Mouse (Mus musculus) CH12.LX (cell line): ENCODE measurements at regions not wholly inside any gene's neighbourhood (a gene's known extent, or its start where the extent isn't known, plus 50 kb on each side); places are given as distances from the start of the nearest gene placed in this dataset.

Experiments
- DNase-seq: peaks from one replicate; pipeline ENCODE4 v3.0.0-alpha.2; 2013; ENCODE audit errors: extremely low read depth
- H3K27ac ChIP-seq: 2 replicates; pipeline ENCODE4 v1.5.1; 2012; ENCODE audit warnings: low read depth, mild to moderate bottlenecking, control low read depth, moderate library complexity; ENCODE audit not compliant: insufficient read depth
- H3K27me3 ChIP-seq: replicated peaks from 2 replicates; pipeline ENCODE3; 2012; ENCODE audit warnings: inconsistent platforms
- H3K36me3 ChIP-seq, 2 experiments: replicated peaks in 1 of 2; 2 replicates each; pipeline versions ENCODE3 to v1.6.1; 2012; ENCODE audit warnings: inconsistent platforms in 1 of 2, low read length in 1 of 2, mild to moderate bottlenecking in 1 of 2, mixed read lengths in 1 of 2, moderate library complexity in 1 of 2; ENCODE audit not compliant: control insufficient read depth in 1 of 2, insufficient read depth in 1 of 2
- H3K4me1 ChIP-seq, 2 experiments: 2 replicates each; pipeline ENCODE4 v1.6.1; 2012; ENCODE audit warnings: inconsistent platforms in 1 of 2, moderate library complexity in 1 of 2; ENCODE audit not compliant: insufficient read depth in 2 of 2, control insufficient read depth in 1 of 2
- H3K4me2 ChIP-seq: 2 replicates; pipeline ENCODE4 v1.6.1; 2012; ENCODE audit warnings: low read depth, mild to moderate bottlenecking, control low read depth; ENCODE audit not compliant: poor library complexity, insufficient read depth, severe bottlenecking
- H3K4me3 ChIP-seq, 3 experiments: fragments of 150-350 bp in 1 of 3; sonication (generic) in 1 of 3; replicated peaks in 1 of 3; 2 replicates each; pipeline versions ENCODE3 to v1.5.1; 2011 to 2012; ENCODE audit warnings: low read depth in 2 of 3, low read length in 2 of 3, mild to moderate bottlenecking in 2 of 3, moderate library complexity in 2 of 3, control low read depth in 1 of 3, improper control_type of control experiment in 1 of 3, inconsistent platforms in 1 of 3, mixed read lengths in 1 of 3; ENCODE audit not compliant: poor library complexity in 1 of 3
- H3K79me2 ChIP-seq: replicated peaks from 2 replicates; pipeline ENCODE4 v1.6.1; 2012; ENCODE audit warnings: mild to moderate bottlenecking, moderate library complexity; ENCODE audit not compliant: control insufficient read depth, poor library complexity, insufficient read depth, severe bottlenecking; ENCODE audit errors: extremely low read depth
- H3K9ac ChIP-seq: 2 replicates; pipeline ENCODE4 v1.6.1; 2012; ENCODE audit warnings: low read depth, mild to moderate bottlenecking, control low read depth, moderate library complexity; ENCODE audit not compliant: insufficient read depth
- H3K9me3 ChIP-seq: replicated peaks from 2 replicates; pipeline ENCODE3; 2012; ENCODE audit warnings: low read length, inconsistent platforms, mixed read lengths
- BHLHE40 ChIP-seq: IDR thresholded peaks from 2 replicates; pipeline ENCODE4 v1.6.1; 2011; ENCODE audit warnings: mild to moderate bottlenecking, low read depth, low read length, improper control_type of control experiment
- CTCF ChIP-seq, 2 experiments: IDR thresholded peaks in 1 of 2; conservative IDR thresholded peaks in 1 of 2; 2 replicates each; pipeline ENCODE4 v1.5.1; 2011 to 2012; ENCODE audit warnings: low read depth in 2 of 2, low read length in 2 of 2, improper control_type of control experiment in 1 of 2, inconsistent platforms in 1 of 2, mild to moderate bottlenecking in 1 of 2, moderate library complexity in 1 of 2
- E2F4 ChIP-seq: IDR thresholded peaks from 2 replicates; pipeline ENCODE4 v1.6.1; 2011; ENCODE audit warnings: low read depth, low read length, improper control_type of control experiment; ENCODE audit not compliant: insufficient replicate concordance
- ELF1 ChIP-seq: IDR thresholded peaks from 2 replicates; pipeline ENCODE4 v1.6.1; 2014; ENCODE audit warnings: low read depth, mild to moderate bottlenecking, inconsistent platforms, low read length, improper control_type of control experiment
- EP300 ChIP-seq: IDR thresholded peaks from 2 replicates; pipeline ENCODE4 v1.6.1; 2011; ENCODE audit warnings: low read length, improper control_type of control experiment
- ETS1 ChIP-seq: conservative IDR thresholded peaks from 2 replicates; pipeline ENCODE4 v1.6.1; 2012; ENCODE audit warnings: low read depth, mild to moderate bottlenecking, inconsistent platforms, low read length, improper control_type of control experiment, moderate library complexity
- GABPA ChIP-seq: IDR thresholded peaks from 2 replicates; pipeline ENCODE4 v1.6.1; 2012; ENCODE audit warnings: low read depth, low read length, improper control_type of control experiment, inconsistent platforms; ENCODE audit not compliant: insufficient replicate concordance
- KAT2A ChIP-seq: IDR thresholded peaks from 2 replicates; pipeline ENCODE4 v1.6.1; 2012; ENCODE audit warnings: low read length, improper control_type of control experiment, inconsistent platforms; ENCODE audit not compliant: insufficient replicate concordance
- MAFK ChIP-seq: IDR thresholded peaks from 2 replicates; pipeline ENCODE4 v1.6.1; 2011; ENCODE audit warnings: low read length, improper control_type of control experiment; ENCODE audit not compliant: insufficient replicate concordance
- POLR2A ChIP-seq: IDR thresholded peaks from 2 replicates; pipeline ENCODE4 v1.6.1; 2011; ENCODE audit warnings: low read depth, mild to moderate bottlenecking, improper control_type of control experiment, low read length
- SIN3A ChIP-seq: IDR thresholded peaks from 2 replicates; pipeline ENCODE4 v1.6.1; 2012; ENCODE audit warnings: low read length, improper control_type of control experiment, inconsistent platforms
- SMC3 ChIP-seq: IDR thresholded peaks from 2 replicates; pipeline ENCODE4 v1.6.1; 2011; ENCODE audit warnings: low read depth, low read length, improper control_type of control experiment
- TBP ChIP-seq: conservative IDR thresholded peaks from 2 replicates; pipeline ENCODE4 v1.6.1; 2011; ENCODE audit warnings: low read depth, low read length, improper control_type of control experiment
- UBTF ChIP-seq: IDR thresholded peaks from 2 replicates; pipeline ENCODE4 v1.6.1; 2012; ENCODE audit warnings: low read depth, mild to moderate bottlenecking, inconsistent platforms, low read length, improper control_type of control experiment, moderate library complexity
- ZC3H11A ChIP-seq: IDR thresholded peaks from 2 replicates; pipeline ENCODE4 v1.6.1; 2012; ENCODE audit warnings: low read depth, mild to moderate bottlenecking, inconsistent platforms, low read length, improper control_type of control experiment
- ZMIZ1 ChIP-seq: IDR thresholded peaks from 2 replicates; pipeline ENCODE4 v1.6.1; 2012; ENCODE audit warnings: low read depth, mild to moderate bottlenecking, inconsistent platforms, low read length, improper control_type of control experiment
- dilution Hi-C: fragments of 300-500 bp; cut with MboI; formaldehyde crosslinking; loops from 2 replicates; pipeline ENCODE4 v1.14.3; 2020; ENCODE audit warnings: low sequenced_read_pairs; ENCODE audit not compliant: extremely low pct_unique_long_range_greater_than_20kb, extremely low pct_ligation_motif_present
- in situ Hi-C: fragments of 300-500 bp; cut with MboI; formaldehyde crosslinking; loops from 3 replicates; pipeline ENCODE4 v1.14.3; 2019; ENCODE audit warnings: low sequenced_read_pairs, low pct_ligation_motif_present, low pct_unique_long_range_greater_than_20kb, mixed read lengths

- no peak overlapping the region for H3K4me3 ChIP-seq
Measured at GRCm38 (mm10) chr17:7677301-7677700, 149.8 kb downstream of the Fndc1 start.

GRCm38 (mm10) chr17:7676776-7677175 lies 150.3 kb downstream of the Fndc1 start:
- TF ChIP-seq GABPA (no peak), ETS1 (no peak), SMC3 (no peak), UBTF (no peak), CTCF (conservative IDR thresholded peaks at IDR 0.05 in 1 of 2, IDR thresholded peaks at IDR 0.05 in 1 of 2; ENCODE audit: low read depth in 2 of 2, low read length in 2 of 2) (no peak), KAT2A (no peak), ZMIZ1 (no peak), POLR2A (no peak), TBP (no peak), ELF1 (no peak), ZC3H11A (no peak)
- H3K4me2 ChIP-seq = no peak overlapping the region
- H3K9me3 ChIP-seq = no peaks in the 10 kb centered on the region
- H3K27me3 ChIP-seq = no peaks in the 10 kb centered on the region
- no peak overlapping the region for H3K9ac ChIP-seq
- no peak overlapping the region for H3K4me3 ChIP-seq
- H3K27ac ChIP-seq = no peak overlapping the region
- no peaks in the 10 kb centered on the region for H3K79me2 ChIP-seq
- dilution Hi-C loops (no loop called here), in situ Hi-C loops (no loop called here)
- no peaks in the 10 kb centered on the region for H3K4me1 ChIP-seq
- no peaks in the 10 kb centered on the region for H3K36me3 ChIP-seq
- no peak for DNase-seq

More at GRCm38 (mm10) chr17:7677301-7677700, 149.8 kb downstream of the Fndc1 start:
- no peak overlapping the region for H3K4me2 ChIP-seq
- no peak overlapping the region for H3K27ac ChIP-seq
- no peak overlapping the region for H3K9ac ChIP-seq
- H3K27me3 ChIP-seq = no peaks in the 10 kb centered on the region
- TF ChIP-seq MAFK (no peak), E2F4 (no peak)
- no peaks in the 10 kb centered on the region for H3K9me3 ChIP-seq
- no peaks in the 10 kb centered on the region for H3K36me3 ChIP-seq
- H3K79me2 ChIP-seq = no peaks in the 10 kb centered on the region
- no peak for DNase-seq
- dilution Hi-C loops (no loop called here), in situ Hi-C loops (no loop called here)
- no peaks in the 10 kb centered on the region for H3K4me1 ChIP-seq

GRCm38 (mm10) chr17:7674511-7674910 lies 152.6 kb downstream of the Fndc1 start:
- H3K36me3 ChIP-seq = no peaks in the 10 kb centered on the region
- no peak overlapping the region for H3K4me2 ChIP-seq
- in situ Hi-C loops = no loop called here
- DNase-seq = no peak
- no peaks in the 10 kb centered on the region for H3K4me1 ChIP-seq
- no peak overlapping the region for H3K27ac ChIP-seq
- H3K27me3 ChIP-seq = no peaks in the 10 kb centered on the region
- TF ChIP-seq BHLHE40 (no peak), EP300 (no peak), SIN3A (no peak)
- no peak overlapping the region for H3K9ac ChIP-seq
- dilution Hi-C loops = no loop called here
- H3K4me3 ChIP-seq = no peak overlapping the region
- H3K9me3 ChIP-seq = no peaks in the 10 kb centered on the region
- no peaks in the 10 kb centered on the region for H3K79me2 ChIP-seq
